Mouse (Mus musculus) layer of hippocampus, adult 2 months (tissue): ENCODE measurements at regions not wholly inside any gene's neighbourhood (a gene's known extent, or its start where the extent isn't known, plus 50 kb on each side); places are given as distances from the start of the nearest gene placed in this dataset.

Experiments
- DNase-seq, 2 experiments: peaks; one replicate each; pipeline ENCODE4 v3.0.0; 2022; ENCODE audit warnings: low spot score in 2 of 2
- H3K27ac ChIP-seq: fragments of 200-600 bp; 2 replicates; pipeline ENCODE4 v1.8.1; 2022
- H3K4me3 ChIP-seq: fragments of 200-600 bp; 2 replicates; pipeline ENCODE4 v1.8.1; 2022; ENCODE audit warnings: mild to moderate bottlenecking
- CTCF ChIP-seq: fragments of 200-600 bp; conservative IDR thresholded peaks from 2 replicates; pipeline ENCODE4 v1.8.1; 2022; ENCODE audit warnings: antibody characterized with exemption, mild to moderate bottlenecking, moderate library complexity

DNA sequence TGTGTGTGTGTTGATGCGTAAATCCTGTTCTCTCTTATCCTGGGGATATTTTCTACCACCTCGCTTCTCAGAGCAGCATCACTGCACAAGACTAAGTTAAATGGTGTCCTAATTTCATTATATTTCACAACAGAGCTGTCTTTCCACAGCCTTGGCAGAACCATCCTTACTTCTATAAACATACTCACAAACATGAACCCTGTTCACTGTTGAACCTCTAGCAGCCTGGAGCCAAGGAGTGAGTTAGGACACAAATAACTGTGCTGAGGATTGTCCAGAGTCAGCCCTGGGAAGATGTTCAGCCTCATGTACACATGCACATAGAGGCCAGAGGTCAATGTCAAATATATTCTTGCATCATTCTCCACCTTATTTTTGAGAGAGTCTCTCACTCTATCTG, 580.3 kb upstream of the Tbl1xr1 start:
- no peak overlapping the region for H3K4me3 ChIP-seq
- DNase-seq = no peak
- no peak for TF ChIP-seq CTCF
- H3K27ac ChIP-seq = no peak overlapping the region

DNA sequence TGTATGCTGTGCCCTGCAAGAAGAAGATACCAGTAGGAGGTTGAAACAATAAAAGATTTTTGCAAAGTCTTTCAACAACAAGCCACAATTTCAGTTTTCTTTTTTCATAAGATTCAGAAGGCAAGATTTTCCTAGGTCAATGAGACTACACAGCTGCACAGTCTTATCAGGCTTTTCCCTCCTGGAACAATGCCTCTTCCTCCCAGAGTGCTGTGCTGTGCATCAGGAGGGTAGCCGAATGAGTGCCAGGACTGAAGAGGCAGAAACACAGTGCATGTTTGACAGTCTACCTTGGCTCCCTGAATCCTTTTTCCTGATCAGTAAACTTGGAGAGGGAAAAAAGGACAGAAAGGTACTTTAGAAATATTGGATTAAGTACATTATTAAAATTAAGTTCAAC, 579.4 kb upstream of the Tbl1xr1 start:
- no peak for DNase-seq
- H3K4me3 ChIP-seq = no peak overlapping the region
- no peak overlapping the region for H3K27ac ChIP-seq
- TF ChIP-seq CTCF = no peak

DNA sequence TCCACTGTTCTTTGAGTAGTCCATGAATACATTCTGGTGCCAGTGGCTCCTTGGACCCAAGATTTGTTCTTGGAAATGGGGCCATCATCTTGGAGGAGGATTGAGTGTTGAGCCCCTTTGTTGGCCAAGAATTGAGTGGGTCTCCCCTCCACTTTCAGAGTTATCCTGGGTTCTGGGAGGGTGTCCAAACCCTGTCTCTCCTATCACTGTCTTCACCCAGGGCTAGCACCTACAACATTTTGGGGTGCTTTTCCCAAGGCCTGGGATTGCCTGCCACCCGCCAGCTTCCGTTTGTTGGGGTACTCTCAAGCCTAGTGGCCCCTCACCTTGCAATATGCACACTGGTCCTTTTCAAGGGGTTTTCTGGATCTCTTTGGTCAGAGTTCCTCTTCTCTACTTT, 568.8 kb upstream of the Tbl1xr1 start:
- no peak for DNase-seq

GRCm38 (mm10) chr3:21512081-21512480, 564.4 kb upstream of the Tbl1xr1 start:
- Histone ChIP-seq H3K4me3 (no peak overlapping the region), H3K27ac (no peak overlapping the region)
- no peak for DNase-seq
- no peak for TF ChIP-seq CTCF

More for the DNA sequence above, 568.8 kb upstream of the Tbl1xr1 start:
- H3K27ac ChIP-seq = no peak overlapping the region
- H3K4me3 ChIP-seq = no peak overlapping the region
- no peak for TF ChIP-seq CTCF

DNA sequence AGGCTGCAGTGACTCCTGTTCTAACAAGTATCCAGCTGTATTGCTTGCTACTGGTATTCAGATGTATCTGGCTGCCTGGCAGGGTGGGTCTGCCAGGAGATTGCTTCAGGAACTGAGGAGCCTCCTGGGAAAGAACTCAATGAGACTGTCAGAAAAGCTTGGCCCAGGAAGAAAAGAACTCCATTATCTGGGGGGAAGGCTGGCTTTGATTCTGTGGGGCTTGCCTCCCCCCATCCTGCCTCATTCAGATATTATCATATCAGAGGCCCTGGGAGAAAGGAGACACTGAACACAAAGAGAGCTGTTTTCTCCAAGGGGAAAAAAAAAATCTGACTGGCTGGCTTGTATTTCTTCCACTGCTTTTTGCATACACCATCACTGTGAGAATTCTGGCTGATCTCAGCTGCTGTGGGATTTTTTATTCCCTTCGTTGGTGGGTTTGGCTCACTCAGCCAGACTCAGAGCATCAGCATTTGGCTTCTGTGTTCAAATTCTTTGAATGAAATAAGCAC, 552.0 kb upstream of the Tbl1xr1 start:
- DNase-seq = peak in 1 of 2 experiments; percentile 34
- 0 out of 2 replicates have a peak overlapping the region, but pooled peaks have one; percentile 28 for H3K27ac ChIP-seq
- H3K4me3 ChIP-seq = no peak overlapping the region
- no peak for TF ChIP-seq CTCF

DNA sequence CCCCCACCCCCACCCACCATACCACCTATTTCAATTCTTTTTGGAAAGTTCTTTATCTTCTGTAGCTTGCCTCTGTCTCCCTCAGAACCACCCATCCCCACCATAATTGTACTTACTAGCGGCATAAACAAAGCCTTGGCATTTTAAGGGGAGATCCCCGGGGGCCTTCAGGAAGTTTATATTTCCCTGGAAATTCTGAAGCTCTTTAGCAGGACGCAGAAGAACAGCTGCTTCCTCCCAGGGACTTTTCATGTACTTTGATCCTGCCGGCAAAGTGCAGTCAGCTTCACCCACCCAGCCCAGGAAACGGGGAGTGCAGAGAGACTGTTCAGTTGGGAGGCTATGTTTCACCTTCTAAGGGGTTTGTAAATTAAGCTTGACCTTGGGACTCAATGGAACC, 545.6 kb upstream of the Tbl1xr1 start:
- TF ChIP-seq CTCF = no peak
- no peak overlapping the region for H3K4me3 ChIP-seq
- H3K27ac ChIP-seq = no peak overlapping the region
- DNase-seq = no peak

- DNase-seq = no peak
- Histone ChIP-seq H3K4me3 (no peak overlapping the region), H3K27ac (no peak overlapping the region)
- no peak for TF ChIP-seq CTCF
Measured at GRCm38 (mm10) chr3:21539138-21539537, 537.3 kb upstream of the Tbl1xr1 start.

DNA sequence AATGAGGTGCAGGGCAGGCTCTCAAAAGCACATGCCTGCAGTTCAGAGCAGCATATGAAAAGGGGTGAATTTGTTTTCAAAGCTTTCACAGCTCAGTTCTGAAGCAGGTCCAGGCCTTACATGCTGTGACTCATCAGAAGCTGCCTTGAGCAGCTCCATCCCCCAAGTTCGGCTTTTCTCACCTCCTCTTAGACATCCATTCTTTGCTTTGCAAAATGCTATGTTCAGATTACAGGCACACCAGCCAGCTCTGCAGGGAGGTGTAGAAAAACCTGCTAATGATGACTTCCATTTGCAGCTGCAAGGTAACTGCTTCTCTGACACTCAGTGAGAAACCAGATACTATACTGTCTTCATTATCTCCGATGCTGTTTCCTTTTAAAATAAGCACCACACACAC, 532.0 kb upstream of the Tbl1xr1 start:
- no peak overlapping the region for H3K4me3 ChIP-seq
- DNase-seq = no peak
- H3K27ac ChIP-seq = no peak overlapping the region
- TF ChIP-seq CTCF = no peak

DNA sequence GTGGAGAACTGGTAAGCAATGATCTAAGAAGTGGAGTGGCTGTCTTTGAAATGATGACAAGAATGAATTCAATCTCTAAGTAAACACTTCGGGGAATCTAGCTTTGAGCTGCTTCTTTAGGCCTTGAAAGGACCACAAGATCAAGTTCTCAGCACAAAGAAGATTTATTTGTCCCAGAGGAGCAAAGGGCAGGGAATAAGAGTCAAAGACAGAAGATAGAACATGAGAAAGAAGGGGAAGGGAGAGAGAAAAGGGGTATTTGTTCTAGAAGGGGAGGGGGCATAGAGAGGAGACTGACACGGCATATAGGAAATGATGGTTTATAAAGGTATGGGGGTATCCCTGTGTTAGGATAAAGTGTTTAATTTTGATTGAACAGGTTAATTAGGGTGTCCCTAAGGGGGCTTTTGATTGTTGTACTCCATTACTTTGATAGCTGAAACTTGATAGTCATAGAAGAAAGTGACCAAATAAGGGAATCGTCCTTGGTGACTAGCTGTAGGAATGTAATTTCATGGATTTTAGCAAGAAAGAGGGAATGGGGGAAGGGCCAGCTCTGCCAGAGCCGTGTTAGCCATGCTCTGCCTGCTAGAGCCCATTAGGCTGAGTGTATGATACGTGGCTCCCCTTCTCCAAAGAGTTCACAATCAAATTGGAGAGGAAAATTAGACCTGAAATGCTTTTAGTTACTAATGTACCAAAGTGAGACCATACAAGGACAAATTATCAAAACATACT, 531.1 kb upstream of the Tbl1xr1 start:
- TF ChIP-seq CTCF = no peak
- DNase-seq = no peak
- Histone ChIP-seq H3K4me3 (no peak overlapping the region), H3K27ac (no peak overlapping the region)

DNA sequence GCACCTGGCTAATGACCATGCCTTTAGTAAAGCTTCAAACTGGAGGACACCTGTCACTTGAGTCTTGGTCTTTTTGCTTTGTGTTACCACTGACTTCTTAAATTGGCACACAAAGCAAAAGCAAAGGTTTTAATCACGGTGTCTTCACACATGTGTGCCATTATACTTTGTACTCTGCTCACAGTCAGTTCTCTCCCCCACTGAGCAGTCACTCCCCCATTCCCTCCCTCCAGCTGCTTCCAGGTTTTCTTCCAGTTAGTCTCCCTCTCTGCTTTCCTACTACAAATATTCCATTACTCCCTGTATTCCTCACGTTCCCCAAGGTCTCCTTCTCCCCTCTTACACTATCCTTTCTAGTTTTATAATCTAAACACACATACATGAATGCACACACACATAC, 530.0 kb upstream of the Tbl1xr1 start:
- H3K27ac ChIP-seq = no peak overlapping the region
- H3K4me3 ChIP-seq = no peak overlapping the region
- DNase-seq = no peak
- TF ChIP-seq CTCF = no peak

DNA sequence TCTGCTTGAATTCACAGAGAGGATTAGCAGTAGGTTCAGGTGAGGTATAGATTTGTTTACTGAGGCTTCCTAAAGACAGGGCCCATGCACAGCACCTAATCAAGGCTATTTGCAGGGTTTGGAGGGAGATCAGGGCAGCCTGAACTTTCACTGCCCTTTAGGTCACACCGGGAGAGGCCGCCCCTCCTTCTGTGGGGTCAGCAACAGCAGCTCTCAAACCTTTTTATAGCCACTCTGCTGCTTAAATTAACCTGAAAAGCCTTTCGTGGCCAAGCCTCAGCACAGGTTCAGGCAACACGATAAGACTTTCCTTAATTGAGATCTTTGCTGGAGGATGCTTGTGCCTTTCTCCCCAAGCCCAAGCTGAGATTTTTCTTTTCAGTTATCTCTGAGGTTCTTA, 526.8 kb upstream of the Tbl1xr1 start:
- no peak for DNase-seq
- Histone ChIP-seq H3K27ac (no peak overlapping the region), H3K4me3 (no peak overlapping the region)
- no peak for TF ChIP-seq CTCF

- no peak overlapping the region for H3K4me3 ChIP-seq
- DNase-seq = peak; percentile 20 to 71
- TF ChIP-seq CTCF = no peak
- H3K27ac ChIP-seq = peak overlapping the region; percentile 69
Measured at GRCm38 (mm10) chr3:21553159-21553758, 523.2 kb upstream of the Tbl1xr1 start.

- no peak for TF ChIP-seq CTCF
- DNase-seq = no peak
- peak overlapping the region; percentile 69 for H3K27ac ChIP-seq
Measured at GRCm38 (mm10) chr3:21553859-21554258, 522.6 kb upstream of the Tbl1xr1 start.

DNA sequence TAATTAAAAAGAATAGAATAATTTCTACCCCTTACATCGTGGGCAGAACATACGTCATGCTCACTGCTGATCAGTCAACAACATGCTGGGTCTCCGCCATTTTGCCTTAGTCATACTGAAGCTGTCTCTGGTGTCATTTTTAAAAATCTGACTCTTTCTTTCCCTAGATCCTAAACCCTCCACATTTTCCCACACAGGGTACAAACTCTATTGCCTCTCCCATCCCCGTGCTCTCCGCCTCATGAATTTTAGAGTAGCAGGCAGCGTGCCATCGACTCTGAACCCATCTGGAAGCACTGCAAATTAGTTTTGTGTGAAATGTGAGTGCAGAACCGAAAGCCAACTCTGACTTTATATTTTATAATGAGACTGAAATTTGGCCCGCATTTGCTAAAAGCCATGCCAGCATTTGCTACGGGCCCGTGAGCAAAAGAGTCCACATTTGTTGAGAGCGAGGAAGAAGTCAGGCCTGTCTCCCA, 518.5 kb upstream of the Tbl1xr1 start:
- Histone ChIP-seq H3K4me3 (no peak overlapping the region), H3K27ac (peak overlapping the region; percentile 63)
- TF ChIP-seq CTCF = no peak
- DNase-seq = peak; percentile 80 to 85

More at GRCm38 (mm10) chr3:21553859-21554258, 522.6 kb upstream of the Tbl1xr1 start:
- no peak overlapping the region for H3K4me3 ChIP-seq
